Mouse (Mus musculus): ENCODE results near the gene Gtf2ird2.

Gene Gtf2ird2

DNA sequence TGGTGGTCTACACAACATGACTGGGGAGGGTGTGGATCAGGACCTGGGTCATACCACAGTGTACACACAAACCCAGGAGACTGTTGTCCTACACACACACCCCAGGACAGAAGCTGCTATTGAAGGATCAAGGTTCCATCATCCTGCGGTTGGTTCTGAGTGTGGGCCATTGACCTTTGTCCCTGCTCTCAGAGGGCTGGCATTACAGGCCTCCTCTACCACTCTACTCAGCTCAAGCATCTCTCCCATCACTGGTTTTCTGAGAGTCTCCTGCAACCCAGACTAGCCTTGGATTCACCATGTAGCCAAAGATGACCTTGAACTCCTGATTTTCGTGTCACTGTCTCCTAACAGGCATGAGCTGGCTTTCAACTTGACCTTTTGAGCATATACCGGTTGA, 52.4 kb downstream of the Gtf2ird2 start:
- no peak for DNase-seq

DNA sequence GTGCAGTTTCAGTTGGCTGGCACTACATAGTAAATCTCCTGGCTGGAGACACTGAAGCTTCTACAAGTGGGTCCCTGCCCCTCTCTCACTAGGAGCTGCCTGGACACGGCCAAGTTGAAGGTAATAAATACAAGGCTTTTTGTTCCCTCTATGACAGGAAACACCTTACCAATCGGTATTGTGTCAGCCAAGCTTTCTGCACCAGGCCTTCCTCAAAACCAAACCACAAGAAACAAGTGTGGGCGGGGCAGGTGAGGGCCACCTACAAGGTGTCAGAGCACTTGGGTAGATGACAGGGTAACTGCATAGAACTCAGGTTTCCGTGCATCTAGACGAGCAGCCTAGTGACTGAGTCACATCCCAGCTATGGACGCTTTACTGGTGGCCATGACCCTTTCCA, 53.0 kb downstream of the Gtf2ird2 start:
- DNase-seq: no peak

DNA sequence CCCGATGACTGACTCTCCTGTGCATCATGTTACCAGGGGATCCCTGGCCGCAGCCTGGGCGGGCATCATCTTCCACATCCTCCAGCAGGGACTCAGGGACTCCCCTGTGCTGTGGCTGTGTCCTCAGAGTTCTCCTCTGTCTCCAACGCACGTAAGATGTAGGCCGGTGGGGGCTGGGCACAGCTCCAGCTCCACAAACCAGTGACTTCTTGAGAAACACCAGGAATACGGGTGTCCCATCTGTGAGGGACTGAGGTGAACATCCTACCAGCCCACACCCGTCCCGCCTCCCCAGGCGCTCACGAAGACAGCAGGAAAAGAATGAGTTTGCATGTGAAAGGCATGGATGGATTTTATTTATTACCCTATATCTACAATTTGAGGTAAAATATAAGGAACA, 53.7 kb downstream of the Gtf2ird2 start:
- DNase-seq: no peak

DNA sequence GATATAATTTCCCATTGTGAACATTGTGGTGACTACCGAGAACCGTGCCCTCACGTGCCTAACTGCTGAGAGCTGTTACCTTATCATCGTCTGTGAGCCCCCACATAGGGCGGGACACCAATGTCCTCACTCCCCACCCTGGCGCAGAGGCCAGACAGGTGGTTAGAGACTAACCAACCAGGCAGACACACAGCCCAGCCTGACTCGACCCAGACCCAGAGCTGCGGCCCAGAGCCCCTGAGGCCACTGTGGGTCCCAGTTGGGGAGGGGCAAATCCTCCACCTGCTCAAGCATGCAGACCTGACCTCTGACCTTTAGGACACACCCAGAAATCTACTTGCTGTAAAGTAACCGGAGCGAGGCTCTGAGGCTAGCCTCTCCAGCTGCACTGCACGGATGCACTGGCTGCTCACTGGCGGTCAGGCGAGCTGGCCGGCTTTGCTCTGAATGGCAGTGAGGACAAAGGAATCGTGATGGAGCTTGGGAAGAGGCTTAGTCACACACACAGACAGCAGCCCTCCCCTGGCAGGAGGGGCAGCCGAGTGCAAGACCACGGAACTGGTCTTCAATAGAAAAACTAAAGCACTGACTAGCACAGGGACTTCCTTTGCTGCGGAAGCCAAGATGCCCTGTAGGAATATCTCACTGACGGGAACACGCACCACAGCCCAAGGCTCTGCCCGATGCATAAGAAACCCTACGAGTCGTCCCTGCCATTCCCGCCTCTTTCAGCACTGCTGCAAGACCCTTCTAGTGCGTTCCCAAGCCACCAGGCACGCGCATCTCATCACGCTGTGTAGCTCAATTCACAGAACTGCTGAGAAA, 54.3 kb downstream of the Gtf2ird2 start:
- DNase-seq: no peak

DNA sequence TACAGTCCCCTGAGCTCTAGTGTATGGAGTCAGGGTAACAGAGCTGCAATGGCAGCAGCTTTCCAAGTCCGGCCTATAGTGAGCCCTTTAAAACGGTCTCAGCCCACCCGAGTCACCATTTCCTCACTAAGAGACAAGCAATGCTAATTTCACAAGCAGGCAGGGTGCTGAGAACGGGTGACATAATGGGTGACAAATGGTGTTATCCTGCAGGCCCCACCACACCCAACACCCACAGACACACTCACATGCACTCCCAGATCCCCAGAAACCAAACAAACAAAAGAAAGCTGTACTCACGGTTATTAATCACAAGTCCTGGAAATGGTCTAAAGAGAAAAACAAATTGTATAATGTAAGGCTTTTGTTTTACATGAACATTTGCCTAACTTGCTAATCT, 58.0 kb downstream of the Gtf2ird2 start:
- no peak for DNase-seq

GRCm38 (mm10) chr5:134243661-134244436, 60.0 kb downstream of the Gtf2ird2 start:
- no peak for DNase-seq

DNA sequence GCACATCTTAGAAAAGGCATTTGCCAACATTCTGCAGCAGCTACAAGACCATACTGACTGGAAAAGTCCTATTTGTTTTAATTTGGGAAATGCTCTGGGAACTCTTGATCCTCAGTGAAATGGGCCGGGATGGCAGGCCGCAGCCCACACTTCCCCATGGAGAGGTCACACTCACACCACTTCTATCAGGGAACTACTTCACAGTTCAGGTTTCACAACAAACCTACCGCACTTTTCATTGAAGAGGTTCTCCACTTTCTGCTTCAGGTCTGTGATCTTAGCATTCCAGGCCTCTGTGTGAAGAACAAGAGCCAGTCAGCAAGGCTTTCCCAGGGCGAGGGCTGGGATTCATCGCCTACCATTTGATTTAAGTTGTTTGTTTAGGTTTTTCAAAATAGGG, 61.1 kb downstream of the Gtf2ird2 start:
- DNase-seq: no peak

- no peak for DNase-seq
These were observed 62.3 kb downstream of the Gtf2ird2 start for GRCm38 (mm10) chr5:134246146-134246545.

- DNase-seq: no peak
These were observed 64.9 kb downstream of the Gtf2ird2 start for GRCm38 (mm10) chr5:134248608-134249244.

DNA sequence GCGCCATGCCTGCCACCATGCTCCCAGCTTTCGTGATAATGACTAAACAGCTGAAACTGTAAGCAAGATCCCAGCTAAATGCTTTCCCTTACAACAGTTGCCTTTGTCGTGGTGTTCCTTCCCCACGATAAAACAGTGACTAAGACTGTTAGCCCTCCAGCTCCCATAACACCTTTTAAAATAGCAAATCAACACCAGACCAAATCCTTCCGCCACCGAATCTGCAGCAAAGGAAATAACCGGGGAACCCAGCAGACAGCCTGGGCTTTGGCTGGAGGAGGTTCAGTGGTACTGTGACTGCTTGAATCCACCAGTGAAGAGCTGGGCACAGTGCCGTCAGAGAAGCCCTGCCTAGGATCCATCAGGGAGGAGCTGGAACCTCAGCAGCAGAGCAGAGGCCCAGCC, 65.4 kb downstream of the Gtf2ird2 start:
- no peak for DNase-seq

GRCm38 (mm10) chr5:134250601-134251000, 66.8 kb downstream of the Gtf2ird2 start:
- no peak for DNase-seq

- no peak for DNase-seq
These were observed 67.3 kb downstream of the Gtf2ird2 start for GRCm38 (mm10) chr5:134251083-134251482.

DNA sequence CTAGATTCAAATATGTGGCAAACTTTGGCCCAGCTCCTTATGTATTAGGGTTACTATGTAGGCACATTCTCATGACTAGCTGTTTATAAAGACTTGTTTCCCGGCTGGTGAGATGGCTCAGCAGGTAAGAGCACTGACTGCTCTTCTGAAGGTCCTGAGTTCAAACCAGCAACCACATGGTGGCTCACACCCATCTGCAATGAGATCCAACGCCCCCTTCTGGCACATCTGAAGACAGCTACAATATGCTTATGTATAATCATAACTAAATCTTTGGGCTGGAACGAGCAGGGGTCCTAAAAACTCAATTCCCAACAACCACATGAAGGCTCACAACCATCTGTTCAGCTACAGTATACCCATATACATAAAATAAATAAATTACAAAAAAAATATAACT, 70.0 kb downstream of the Gtf2ird2 start:
- no peak for DNase-seq

DNA sequence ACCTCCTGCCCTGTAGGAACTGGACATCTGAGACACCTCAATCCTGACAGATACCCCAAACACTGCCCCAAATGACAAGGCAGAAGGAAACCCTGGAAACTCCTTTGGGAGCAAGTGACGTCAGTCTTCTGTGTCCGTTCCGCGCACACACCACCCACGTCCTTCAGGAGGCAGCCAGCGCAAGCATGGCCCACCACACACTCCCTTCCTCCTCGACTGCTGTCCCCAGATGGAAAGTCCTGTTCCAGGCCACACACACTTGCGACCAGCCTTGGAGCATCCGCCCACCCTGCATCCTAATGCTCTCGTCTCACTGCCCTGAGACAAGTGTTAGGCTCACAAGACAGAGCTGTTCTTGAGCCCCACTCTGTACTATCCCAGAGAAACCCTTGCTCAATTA, 71.5 kb downstream of the Gtf2ird2 start:
- DNase-seq: no peak

- DNase-seq: no peak
These were observed 73.7 kb downstream of the Gtf2ird2 start for GRCm38 (mm10) chr5:134257349-134258031.

GRCm38 (mm10) chr5:134258395-134258794, 74.6 kb downstream of the Gtf2ird2 start:
- DNase-seq: no peak

DNA sequence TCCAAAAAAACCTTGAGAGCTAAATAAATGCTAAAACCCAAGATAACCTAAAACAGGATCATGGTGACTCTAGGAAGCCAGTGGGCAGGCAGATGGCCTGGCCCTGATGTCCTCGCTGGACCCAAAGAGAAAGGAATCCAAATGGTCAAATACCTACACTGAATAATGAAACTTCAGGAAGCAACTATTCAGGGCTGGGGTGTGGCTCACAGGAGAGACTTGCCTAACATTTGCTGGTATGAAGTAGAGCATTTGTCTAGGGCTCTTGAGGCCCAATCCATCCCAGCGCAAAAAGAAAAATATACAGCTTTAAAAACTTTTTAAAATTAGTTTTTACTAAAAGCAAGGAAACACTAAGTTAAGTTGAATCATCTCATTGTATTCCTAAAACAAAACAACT, 75.1 kb downstream of the Gtf2ird2 start:
- DNase-seq: no peak

GRCm38 (mm10) chr5:134260001-134260636, 76.3 kb downstream of the Gtf2ird2 start:
- DNase-seq: peak; percentile 36 to 39

GRCm38 (mm10) chr5:134265890-134266289, 82.1 kb downstream of the Gtf2ird2 start:
- no peak for DNase-seq

- DNase-seq: no peak
These were observed 82.6 kb downstream of the Gtf2ird2 start for GRCm38 (mm10) chr5:134266404-134266803.

DNA sequence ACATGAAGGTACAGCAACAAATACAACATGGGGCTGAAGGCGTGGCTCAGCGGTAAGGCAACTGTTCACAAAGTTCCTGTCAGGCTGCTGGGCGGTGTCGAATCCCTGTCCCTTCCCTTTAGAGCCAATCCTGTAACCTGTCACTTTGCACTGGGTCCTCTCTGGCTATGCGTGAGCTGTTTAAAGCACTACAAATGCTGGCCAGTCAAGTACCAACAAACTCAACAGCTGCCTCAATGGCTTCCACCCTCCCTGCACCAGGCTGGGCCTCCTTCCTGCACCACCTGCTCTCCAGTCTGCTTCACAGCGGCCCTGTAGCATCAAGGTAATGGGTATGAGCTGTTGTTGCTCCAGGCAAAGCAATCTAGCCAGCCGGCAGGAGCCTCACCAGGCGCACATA, 84.9 kb downstream of the Gtf2ird2 start:
- DNase-seq: no peak

DNA sequence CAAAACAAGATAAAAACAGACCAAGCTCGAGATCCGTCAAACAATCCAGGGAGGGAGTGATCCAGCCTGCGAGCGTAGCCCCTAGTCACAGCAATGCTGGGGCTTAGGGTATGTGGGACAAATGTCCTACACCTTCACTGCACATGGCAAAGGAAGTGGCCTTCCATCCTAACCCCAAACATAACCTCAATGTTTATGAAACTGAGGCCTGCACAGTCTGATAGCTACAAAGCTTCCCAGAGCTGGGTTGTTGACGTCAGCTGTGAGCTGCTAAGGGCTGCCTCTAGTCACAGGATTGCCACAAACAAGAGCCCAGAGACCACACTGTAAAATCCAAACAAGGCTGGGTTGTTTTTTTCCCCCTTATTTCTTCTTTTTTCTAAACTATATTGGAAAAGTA, 85.9 kb downstream of the Gtf2ird2 start:
- DNase-seq: no peak

GRCm38 (mm10) chr5:134270566-134270965, 86.7 kb downstream of the Gtf2ird2 start:
- no peak for DNase-seq

Data from cerebellum, postnatal 36 days (tissue).